Mouse (Mus musculus) megakaryocyte, embryonic 14.5 days (primary cell): Measurements from ENCODE around the gene Lcn6.

Source experiments
- FLI1 ChIP-seq: IDR thresholded peaks from 2 replicates; pipeline ENCODE4 v1.6.1; 2012; ENCODE audit warnings: low read length, inconsistent platforms, mixed read lengths
- GATA1 ChIP-seq: IDR thresholded peaks from 3 replicates; pipeline ENCODE4 v1.6.1; 2012; ENCODE audit warnings: mixed read lengths, low read length, inconsistent platforms, borderline replicate concordance

DNA sequence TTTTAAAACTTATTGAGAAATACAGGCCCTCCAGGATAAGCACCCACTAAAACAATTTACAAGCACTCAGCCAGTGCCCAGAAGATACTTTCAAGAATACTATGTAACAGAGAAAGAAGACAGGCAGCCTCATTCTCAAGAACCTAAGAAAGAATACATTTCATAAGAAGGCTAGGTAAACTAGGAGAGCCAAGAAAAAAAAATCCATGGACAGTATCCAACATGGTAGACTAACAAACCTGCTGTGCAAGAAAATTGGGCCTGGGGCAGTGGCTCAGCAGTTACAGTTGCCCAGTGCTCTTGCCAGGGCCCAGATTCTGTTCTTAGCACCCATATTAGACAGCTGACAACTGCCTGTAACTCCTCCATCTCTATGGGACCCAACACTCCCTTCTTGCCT, 40.6 kb downstream of the Lcn6 start:
- TF ChIP-seq FLI1 (no peak), GATA1 (no peak)
